Mouse (Mus musculus) bone marrow macrophage, adult 2 months (primary cell): ENCODE data around the gene Cpeb4.

Experiments used
- CTCF ChIP-seq: IDR thresholded peaks from 2 replicates; pipeline ENCODE4 v1.5.1; 2012; ENCODE audit warnings: low read depth, mild to moderate bottlenecking, low read length, moderate library complexity
- POLR2A ChIP-seq: IDR thresholded peaks from 2 replicates; pipeline ENCODE4 v1.6.1; 2012; ENCODE audit warnings: mild to moderate bottlenecking, low read depth, low read length, borderline replicate concordance

GRCm38 (mm10) chr11:31981830-31982229 lies 109.8 kb downstream of the Cpeb4 start:
- TF ChIP-seq CTCF (no peak), POLR2A (no peak)
